12 mouse cellular contexts compared by ENCODE assay signal in genomic region chr1:38729977-38730782, GRCm38 (mm10).
DNase-seq lines count a peak whose midpoint lies in the region; ATAC-seq and TF ChIP-seq lines count a peak whose summit lies in the region.
"Had no signal": no experiment of that assay in that cellular context is flagged by ENCODE, and none has a peak within 500 bp of the region (broad histone marks: within the 10 kb centered on the region; RNA-seq: fewer than 3 reads in every experiment).

No protein-coding gene starts in this region.

- intact Hi-C loops in heart, postnatal 14 days (cut with DNase I): no loop called here

- TF ChIP-seq POLR2A in thymus, adult 2 months (IDR thresholded peaks at IDR 0.05; ENCODE audit: control insufficient read depth, extremely low read depth, insufficient read depth, low read length, poor library complexity): no peak

- no peak for TF ChIP-seq CTCF in thymus, adult 2 months (IDR thresholded peaks at IDR 0.05; ENCODE audit: borderline replicate concordance, control insufficient read depth, extremely low read depth, insufficient read depth, low read length, poor library complexity)

- H3K4me3 ChIP-seq in kidney, embryonic 14.5 days (ENCODE audit: low read length): no peak overlapping the region
- H3K4me3 ChIP-seq in liver, embryonic 12.5 days: no peak overlapping the region
- no peak overlapping the region for H3K4me3 ChIP-seq in thymus, adult 2 months (ENCODE audit: control insufficient read depth, insufficient read depth, low read length)
- H3K4me3 ChIP-seq: heart, embryonic 15.5 days had no signal

- no peaks in the 10 kb centered on the region for H3K36me3 ChIP-seq in kidney, embryonic 14.5 days (ENCODE audit: control insufficient read depth, insufficient read depth, low read length)
- no peaks in the 10 kb centered on the region for H3K36me3 ChIP-seq in liver, embryonic 12.5 days
- H3K36me3 ChIP-seq in thymus, adult 2 months (ENCODE audit: control insufficient read depth, insufficient read depth, low read length): no peaks in the 10 kb centered on the region
- H3K36me3 ChIP-seq: G1E; heart, embryonic 15.5 days had no signal

- H3K9ac ChIP-seq in kidney, embryonic 14.5 days (ENCODE audit: low read depth, low read length): no peak overlapping the region
- no peak overlapping the region for H3K9ac ChIP-seq in liver, embryonic 12.5 days
- H3K9ac ChIP-seq: heart, embryonic 15.5 days had no signal

- no peaks in the 10 kb centered on the region for H3K27me3 ChIP-seq in kidney, embryonic 14.5 days (ENCODE audit: control insufficient read depth, insufficient read depth, low read length)
- H3K27me3 ChIP-seq in liver, embryonic 12.5 days (replicated peaks): 0 out of 2 replicates have a peak, but pooled peaks cover 8% of the 10 kb centered on the region
- H3K27me3 ChIP-seq in thymus, adult 2 months (ENCODE audit: control insufficient read depth, insufficient read depth, low read length): no peaks in the 10 kb centered on the region
- H3K27me3 ChIP-seq: heart, embryonic 15.5 days had no signal

- ATAC-seq in kidney, embryonic 14.5 days (ENCODE audit: low FRiP score, low TSS enrichment): no peak
- ATAC-seq in liver, embryonic 12.5 days: no peak
- ATAC-seq: intestine, embryonic 16.5 days had no signal

- H3K27ac ChIP-seq in kidney, embryonic 14.5 days (ENCODE audit: low read depth, low read length): no peak overlapping the region
- H3K27ac ChIP-seq in liver, embryonic 12.5 days: no peak overlapping the region
- H3K27ac ChIP-seq in thymus, adult 2 months (ENCODE audit: control insufficient read depth, insufficient read depth, low read length): no peak overlapping the region
- H3K27ac ChIP-seq: heart, embryonic 15.5 days had no signal

- 85% methylated on average over 10 of the region's 10 CpGs for WGBS in kidney, embryonic 14.5 days
- WGBS in liver, embryonic 12.5 days (ENCODE audit: insufficient replicate concordance): 72% methylated on average over 10 of the region's 10 CpGs
- WGBS in thymus, adult 2 months: 96% methylated on average over 10 of the region's 10 CpGs

- peak; percentile 54 for DNase-seq in heart, adult 11 months
- no peak for DNase-seq in heart, postnatal 14 days
- DNase-seq in brain, adult 2 months (ENCODE audit: low read depth, low spot score): peak; percentile 86
- DNase-seq in frontal cortex, postnatal 10 days (ENCODE audit: low spot score in 2 of 2): peak; percentile 20 to 21
- peak; percentile 8 to 34 for DNase-seq in left cerebral cortex, adult 8-10 months (ENCODE audit: low spot score in 2 of 2)
- no peak for DNase-seq in thymus, adult 2 months
- DNase-seq: embryo, embryonic 11 days had no signal

- no peak overlapping the region for H3K4me2 ChIP-seq in kidney, embryonic 14.5 days (replicated peaks; ENCODE audit: low read depth, low read length)
- no peak overlapping the region for H3K4me2 ChIP-seq in liver, embryonic 12.5 days
- H3K4me2 ChIP-seq: heart, embryonic 15.5 days had no signal

- no peaks in the 10 kb centered on the region for H3K9me3 ChIP-seq in kidney, embryonic 14.5 days (ENCODE audit: control insufficient read depth, low read length)
- H3K9me3 ChIP-seq in liver, embryonic 12.5 days (replicated peaks): no peaks in the 10 kb centered on the region
- H3K9me3 ChIP-seq: G1E; heart, embryonic 15.5 days had no signal

- no peaks in the 10 kb centered on the region for H3K4me1 ChIP-seq in kidney, embryonic 14.5 days (ENCODE audit: control insufficient read depth, insufficient read depth, low read length)
- no peaks in the 10 kb centered on the region for H3K4me1 ChIP-seq in liver, embryonic 12.5 days
- no peaks in the 10 kb centered on the region for H3K4me1 ChIP-seq in thymus, adult 2 months (replicated peaks; ENCODE audit: control insufficient read depth, insufficient read depth, low read length)
- H3K4me1 ChIP-seq: heart, embryonic 15.5 days had no signal

Comparison
In these comparisons a context has a peak if more than half of its experiments do, and no peak if none do; other contexts are left out.
1. DNase-seq: peak in heart, adult 11 months (single experiment), brain, adult 2 months (single experiment), frontal cortex, postnatal 10 days (2 of 2) and left cerebral cortex, adult 8-10 months (2 of 2); none in heart, postnatal 14 days (0 of 2) and thymus, adult 2 months (single experiment).